Mouse (Mus musculus) midbrain, embryonic 15.5 days (tissue): ENCODE data around the gene Hectd1. TPM values are rescaled to one million over a fixed set of nuclear protein-coding genes. Genes with fewer than 3 reads are reported as not detected.

ENCODE experiments used
- ATAC-seq: fragments of 200-750 bp; cut with Nextera tagmentation; replicated peaks from 2 replicates; pipeline ENCODE4 v1.8.0; 2017; ENCODE audit warnings: moderate TSS enrichment
- H3K27ac ChIP-seq: fragments of 300-500 bp; sonication (generic); 2 replicates; pipeline ENCODE4 v1.5.1; 2015; ENCODE audit warnings: mild to moderate bottlenecking, inconsistent platforms
- H3K27me3 ChIP-seq: fragments of 300-500 bp; sonication (generic); replicated peaks from 2 replicates; pipeline ENCODE4 v1.6.1; 2015; ENCODE audit warnings: inconsistent platforms
- H3K36me3 ChIP-seq: fragments of 300-500 bp; sonication (generic); replicated peaks from 2 replicates; pipeline ENCODE4 v1.6.1; 2015; ENCODE audit warnings: inconsistent platforms
- H3K4me1 ChIP-seq: fragments of 300-500 bp; sonication (generic); 2 replicates; pipeline ENCODE4 v1.6.1; 2015; ENCODE audit warnings: inconsistent platforms
- H3K4me2 ChIP-seq: fragments of 300-500 bp; sonication (generic); 2 replicates; pipeline ENCODE4 v1.6.1; 2015; ENCODE audit warnings: inconsistent platforms, mild to moderate bottlenecking, moderate library complexity
- H3K4me3 ChIP-seq: fragments of 300-500 bp; sonication (generic); 2 replicates; pipeline ENCODE4 v1.5.1; 2015; ENCODE audit warnings: mild to moderate bottlenecking, inconsistent platforms
- H3K9ac ChIP-seq: fragments of 300-500 bp; sonication (generic); 2 replicates; pipeline ENCODE4 v1.6.1; 2015; ENCODE audit warnings: mild to moderate bottlenecking, inconsistent platforms
- H3K9me3 ChIP-seq: fragments of 300-500 bp; sonication (generic); 2 replicates; pipeline ENCODE4 v1.6.1; 2016; ENCODE audit warnings: inconsistent platforms
- WGBS: fragments of 180-500 bp; shearing (Covaris S2); methylation state at CpG from one replicate; pipeline ENCODE4 v1.1.7; 2015; ENCODE audit warnings: mixed read lengths; 5-methylcytosine and 5-hydroxymethylcytosine counted together
- polyA plus RNA-seq: library from polyadenylated mRNA; unstranded; fragments of >200 nt; fragmentation: Nextera tagmentation; extraction: Ambion mirVana; gene quantifications from 2 replicates; pipeline ENCODE4 v1.2.1, GENCODE M21; 2015

Gene Hectd1
- polyA plus RNA-seq, 1 experiment from 2014 or later = 40.8 TPM

DNA sequence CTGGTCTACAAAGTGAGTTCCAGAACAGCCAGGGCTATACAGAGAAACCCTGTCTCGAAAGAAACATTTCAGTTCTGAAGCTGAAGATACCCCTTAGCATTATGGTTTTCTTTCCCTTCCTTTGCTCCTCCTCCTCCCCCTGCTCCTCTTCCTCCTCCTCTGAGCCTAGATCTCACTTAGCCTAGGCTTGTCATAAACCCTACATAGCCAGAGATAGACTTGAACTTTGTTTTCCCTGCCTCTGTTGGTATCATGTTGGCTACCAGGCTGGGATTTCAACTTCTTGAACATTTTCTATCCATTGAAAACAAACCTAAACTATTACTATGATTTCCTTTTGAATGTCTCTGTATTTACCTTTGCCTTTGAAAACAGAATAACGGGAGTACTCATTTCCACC lies 26.5 kb upstream of the Hectd1 start:
- Histone ChIP-seq H3K27ac (no peak overlapping the region), H3K9me3 (no peaks in the 10 kb centered on the region), H3K4me1 (no peaks in the 10 kb centered on the region), H3K9ac (no peak overlapping the region), H3K4me2 (no peak overlapping the region), H3K36me3 (no peaks in the 10 kb centered on the region), H3K4me3 (no peak overlapping the region), H3K27me3 (no peaks in the 10 kb centered on the region)
- ATAC-seq = no peak
- WGBS = 85% methylated on average over 2 of the region's 2 CpGs

DNA sequence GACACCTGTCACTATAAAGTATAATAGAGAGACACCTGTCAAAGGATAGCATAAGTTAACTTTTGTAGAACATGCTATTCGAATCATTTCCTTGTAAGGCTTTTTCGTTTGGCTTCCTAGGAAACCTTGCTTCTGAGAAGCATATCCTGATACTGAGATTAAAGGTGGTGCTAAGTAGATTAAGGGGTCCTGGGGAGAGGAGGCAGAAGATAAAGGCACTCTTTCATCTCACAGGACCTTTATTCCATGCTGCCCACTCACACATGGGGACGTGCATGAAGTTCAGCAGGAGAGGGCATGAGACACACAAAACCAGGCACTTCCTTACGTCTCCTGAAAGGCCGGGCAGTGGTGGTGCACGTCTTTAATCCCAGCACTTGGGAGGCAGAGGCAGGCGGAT lies 26.1 kb upstream of the Hectd1 start:
- no peak overlapping the region for H3K4me2 ChIP-seq
- WGBS = 55% methylated on average over 7 of the region's 7 CpGs
- ATAC-seq = no peak

DNA sequence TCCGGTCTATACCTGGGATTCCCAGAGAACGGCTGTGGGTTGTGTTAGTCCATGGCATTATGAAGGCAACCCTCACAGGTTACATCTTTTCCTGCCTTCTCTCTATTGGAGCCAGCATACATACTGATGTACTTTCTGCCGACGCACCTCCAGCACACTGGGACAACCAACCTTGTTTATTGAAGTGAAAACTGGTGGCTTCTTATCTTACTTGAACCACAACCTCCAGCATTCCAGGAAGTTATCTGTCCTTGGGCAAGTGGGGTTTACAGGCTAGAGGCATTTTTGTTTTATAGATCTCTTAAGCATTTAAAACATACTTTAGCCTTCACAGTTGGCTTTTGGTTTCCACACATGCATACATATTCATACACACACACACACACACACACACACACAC lies 22.3 kb upstream of the Hectd1 start:
- WGBS = 95% methylated on average over 4 of the region's 4 CpGs
- ATAC-seq = no peak
- Histone ChIP-seq H3K9me3 (no peaks in the 10 kb centered on the region), H3K4me2 (no peak overlapping the region), H3K9ac (no peak overlapping the region), H3K36me3 (no peaks in the 10 kb centered on the region), H3K4me1 (no peaks in the 10 kb centered on the region), H3K4me3 (no peak overlapping the region), H3K27me3 (no peaks in the 10 kb centered on the region), H3K27ac (no peak overlapping the region)

More for the DNA sequence above, 26.1 kb upstream of the Hectd1 start:
- H3K9ac ChIP-seq = no peak overlapping the region
- H3K27ac ChIP-seq = no peak overlapping the region
- H3K4me1 ChIP-seq = no peaks in the 10 kb centered on the region
- no peaks in the 10 kb centered on the region for H3K27me3 ChIP-seq
- no peak overlapping the region for H3K4me3 ChIP-seq
- no peaks in the 10 kb centered on the region for H3K9me3 ChIP-seq
- H3K36me3 ChIP-seq = no peaks in the 10 kb centered on the region

DNA sequence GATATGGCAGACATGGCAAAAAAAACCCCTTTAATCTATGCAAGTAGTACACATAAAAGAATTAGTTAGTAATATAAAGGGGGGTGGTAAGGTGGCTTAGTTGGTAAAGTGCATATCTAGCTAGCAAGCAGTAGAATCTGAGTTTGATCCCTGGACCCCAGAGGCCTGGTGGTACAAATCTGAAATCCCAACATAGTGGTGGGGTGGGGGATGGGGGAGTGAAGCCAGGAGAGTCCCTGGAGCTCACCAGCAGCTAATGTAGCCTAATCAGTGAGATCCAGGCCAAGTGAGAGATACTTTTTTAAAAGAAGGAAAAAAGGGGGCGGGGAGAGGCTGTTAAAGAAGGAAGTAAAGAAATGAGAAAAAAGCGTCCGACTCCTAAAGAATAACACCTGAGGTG lies 21.8 kb upstream of the Hectd1 start:
- H3K27ac ChIP-seq = no peak overlapping the region

DNA sequence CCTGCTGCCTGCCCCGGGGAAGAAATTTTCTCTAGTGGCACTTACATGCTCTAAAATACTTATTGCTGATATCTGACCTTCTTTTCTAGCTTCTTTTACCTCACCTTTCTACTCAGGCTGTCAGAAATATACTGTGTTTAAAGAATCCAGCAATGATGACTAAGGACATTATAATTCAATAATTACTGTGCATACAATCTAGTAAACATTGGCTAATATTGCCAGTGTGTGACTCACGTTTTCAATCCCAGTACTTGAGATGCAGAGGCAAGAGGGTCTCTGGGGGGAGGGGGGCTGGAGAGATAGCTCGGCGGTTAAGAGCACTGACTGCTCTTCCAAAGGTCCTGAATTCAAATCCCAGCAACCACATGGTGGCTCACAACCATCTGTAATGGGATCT lies 21.0 kb upstream of the Hectd1 start:
- Histone ChIP-seq H3K27me3 (no peaks in the 10 kb centered on the region), H3K9ac (no peak overlapping the region), H3K36me3 (no peaks in the 10 kb centered on the region), H3K9me3 (no peaks in the 10 kb centered on the region), H3K4me3 (no peak overlapping the region), H3K27ac (no peak overlapping the region), H3K4me2 (no peak overlapping the region), H3K4me1 (no peaks in the 10 kb centered on the region)
- ATAC-seq = no peak
- WGBS = 87% methylated on average over 4 of the region's 4 CpGs

More for the DNA sequence above, 21.8 kb upstream of the Hectd1 start:
- H3K27me3 ChIP-seq = no peaks in the 10 kb centered on the region
- H3K36me3 ChIP-seq = no peaks in the 10 kb centered on the region
- H3K4me3 ChIP-seq = no peak overlapping the region
- no peak overlapping the region for H3K9ac ChIP-seq
- no peaks in the 10 kb centered on the region for H3K9me3 ChIP-seq
- H3K4me1 ChIP-seq = no peaks in the 10 kb centered on the region
- no peak overlapping the region for H3K4me2 ChIP-seq
- no peak for ATAC-seq
- 93% methylated on average over 3 of the region's 3 CpGs for WGBS

DNA sequence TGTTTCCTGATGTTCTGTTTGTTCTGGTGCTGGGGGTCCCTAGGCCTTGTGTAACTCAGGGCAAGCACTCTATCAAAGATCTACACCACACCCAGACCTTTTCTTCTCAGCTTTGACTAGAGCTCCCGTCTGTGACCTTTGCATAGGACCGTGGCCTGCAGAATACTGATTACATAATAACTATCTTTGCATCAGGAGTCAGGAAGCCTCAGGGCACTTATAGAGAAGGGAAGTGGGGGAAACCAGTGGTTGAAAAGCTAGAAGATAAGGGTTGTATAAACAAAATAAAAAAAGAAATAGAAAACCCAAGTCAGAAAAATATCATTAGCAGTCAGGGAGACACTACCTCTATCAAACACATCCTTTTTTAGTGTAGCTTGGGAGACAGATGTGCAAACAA lies 20.6 kb upstream of the Hectd1 start:
- Histone ChIP-seq H3K4me2 (no peak overlapping the region), H3K4me3 (no peak overlapping the region), H3K27ac (no peak overlapping the region), H3K9me3 (no peaks in the 10 kb centered on the region), H3K9ac (no peak overlapping the region), H3K4me1 (no peaks in the 10 kb centered on the region), H3K27me3 (no peaks in the 10 kb centered on the region), H3K36me3 (no peaks in the 10 kb centered on the region)
- WGBS = 86% methylated on average over 2 of the region's 2 CpGs
- no peak for ATAC-seq

DNA sequence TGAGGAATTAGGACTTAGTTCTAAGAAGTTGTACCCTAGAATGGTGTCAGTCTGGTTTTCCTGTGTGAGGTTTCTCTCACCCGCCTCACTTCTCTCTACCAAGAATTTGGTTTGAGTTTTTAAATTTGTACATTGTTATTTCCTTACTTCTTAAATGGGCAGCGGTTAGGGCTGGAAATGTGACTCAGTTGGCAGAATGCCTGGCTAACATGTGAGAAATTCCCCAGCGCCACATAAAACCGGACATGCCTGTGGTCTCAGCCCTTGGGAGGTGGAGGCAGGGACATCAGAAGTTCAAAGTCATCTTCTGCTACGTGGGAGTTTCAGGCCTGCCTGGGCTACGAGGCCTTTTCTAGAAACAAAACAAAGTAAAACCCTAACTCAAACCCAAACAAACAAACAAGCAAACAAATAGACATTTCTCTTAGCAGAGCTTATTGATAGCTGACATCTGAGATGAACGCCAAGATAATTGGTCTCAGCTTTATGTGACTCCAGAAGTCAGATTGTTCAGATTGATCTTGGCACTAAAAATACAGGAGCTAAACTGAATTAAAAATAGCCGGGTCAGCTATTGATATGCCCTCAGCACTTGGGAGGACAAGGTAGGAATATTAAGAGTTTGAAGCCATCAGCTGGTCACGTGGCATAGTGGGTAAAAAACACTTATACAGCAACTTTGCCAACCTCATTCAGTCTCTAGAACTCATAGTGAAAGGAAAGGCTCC lies 18.8 kb upstream of the Hectd1 start:
- H3K4me1 ChIP-seq = peaks cover 9% of the 10 kb centered on the region
- H3K27ac ChIP-seq = no peak overlapping the region
- 84% methylated on average over 9 of the region's 9 CpGs for WGBS
- no peak overlapping the region for H3K9ac ChIP-seq
- no peak for ATAC-seq
- H3K4me3 ChIP-seq = no peak overlapping the region
- no peaks in the 10 kb centered on the region for H3K27me3 ChIP-seq
- H3K36me3 ChIP-seq = no peaks in the 10 kb centered on the region
- H3K9me3 ChIP-seq = no peaks in the 10 kb centered on the region
- H3K4me2 ChIP-seq = no peak overlapping the region

DNA sequence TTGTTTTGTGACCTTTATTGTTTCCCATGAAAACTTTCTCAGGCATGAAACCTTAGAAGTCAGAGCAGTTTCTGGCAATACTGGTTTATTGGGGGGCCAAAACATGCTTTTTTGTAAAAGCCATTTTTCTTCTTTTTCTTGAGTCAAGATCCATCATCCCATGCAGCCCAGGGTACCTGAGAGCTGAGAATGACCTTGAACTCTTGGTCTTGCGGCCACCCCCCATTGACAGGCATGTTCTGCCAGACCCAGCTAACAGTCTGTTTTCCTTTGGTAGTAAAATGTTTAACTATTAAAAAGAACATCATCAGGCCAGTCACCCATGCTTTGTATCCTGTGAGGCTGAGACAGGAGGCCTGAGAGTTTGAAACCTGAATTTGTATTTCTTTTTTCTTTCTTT lies 15.9 kb upstream of the Hectd1 start:
- H3K27me3 ChIP-seq = no peaks in the 10 kb centered on the region
- H3K9ac ChIP-seq = no peak overlapping the region
- peaks cover 9% of the 10 kb centered on the region for H3K4me1 ChIP-seq
- H3K9me3 ChIP-seq = no peaks in the 10 kb centered on the region
- WGBS = 43% methylated on average over 1 of the region's 1 CpGs
- H3K4me2 ChIP-seq = peak overlapping the region; percentile 65
- H3K4me3 ChIP-seq = peak overlapping the region; percentile 49
- 0 out of 2 replicates have a peak, but pooled peaks have one; percentile 21 for ATAC-seq
- no peaks in the 10 kb centered on the region for H3K36me3 ChIP-seq
- no peak overlapping the region for H3K27ac ChIP-seq

DNA sequence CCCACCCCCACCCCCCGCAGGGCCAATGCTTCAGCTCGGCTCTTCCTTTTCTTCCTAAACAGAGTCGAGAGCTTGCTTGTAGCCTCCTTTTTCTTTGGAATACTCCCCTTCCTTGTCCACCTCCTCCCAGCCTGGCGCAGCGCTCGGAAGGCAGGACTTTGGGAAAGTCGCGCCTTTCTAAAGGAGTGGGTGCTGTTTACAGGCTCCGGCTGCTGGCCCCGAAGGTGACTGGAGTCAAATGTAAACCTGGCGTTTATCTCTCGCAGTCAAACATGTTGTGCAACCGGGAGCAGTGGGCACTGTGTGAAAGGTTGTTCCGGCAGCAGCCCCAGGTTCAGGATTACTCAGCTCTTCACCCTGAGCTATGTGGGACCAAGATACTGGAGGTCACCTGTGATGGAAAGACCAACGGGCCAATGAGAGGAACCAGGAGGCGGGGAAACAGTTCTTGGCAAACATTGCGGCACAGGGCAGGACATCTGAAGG lies 15.5 kb upstream of the Hectd1 start:
- ATAC-seq = peak; percentile 96
- Histone ChIP-seq H3K9me3 (no peaks in the 10 kb centered on the region), H3K4me2 (peak overlapping the region; percentile 65), H3K27ac (peak overlapping the region; percentile 36; the same call in 1 of the 2 replicates), H3K9ac (peak overlapping the region; percentile 43), H3K4me1 (peaks cover 9% of the 10 kb centered on the region), H3K36me3 (no peaks in the 10 kb centered on the region), H3K27me3 (no peaks in the 10 kb centered on the region), H3K4me3 (peak overlapping the region; percentile 49)
- WGBS = under 1% methylated on average over 17 of the region's 17 CpGs

DNA sequence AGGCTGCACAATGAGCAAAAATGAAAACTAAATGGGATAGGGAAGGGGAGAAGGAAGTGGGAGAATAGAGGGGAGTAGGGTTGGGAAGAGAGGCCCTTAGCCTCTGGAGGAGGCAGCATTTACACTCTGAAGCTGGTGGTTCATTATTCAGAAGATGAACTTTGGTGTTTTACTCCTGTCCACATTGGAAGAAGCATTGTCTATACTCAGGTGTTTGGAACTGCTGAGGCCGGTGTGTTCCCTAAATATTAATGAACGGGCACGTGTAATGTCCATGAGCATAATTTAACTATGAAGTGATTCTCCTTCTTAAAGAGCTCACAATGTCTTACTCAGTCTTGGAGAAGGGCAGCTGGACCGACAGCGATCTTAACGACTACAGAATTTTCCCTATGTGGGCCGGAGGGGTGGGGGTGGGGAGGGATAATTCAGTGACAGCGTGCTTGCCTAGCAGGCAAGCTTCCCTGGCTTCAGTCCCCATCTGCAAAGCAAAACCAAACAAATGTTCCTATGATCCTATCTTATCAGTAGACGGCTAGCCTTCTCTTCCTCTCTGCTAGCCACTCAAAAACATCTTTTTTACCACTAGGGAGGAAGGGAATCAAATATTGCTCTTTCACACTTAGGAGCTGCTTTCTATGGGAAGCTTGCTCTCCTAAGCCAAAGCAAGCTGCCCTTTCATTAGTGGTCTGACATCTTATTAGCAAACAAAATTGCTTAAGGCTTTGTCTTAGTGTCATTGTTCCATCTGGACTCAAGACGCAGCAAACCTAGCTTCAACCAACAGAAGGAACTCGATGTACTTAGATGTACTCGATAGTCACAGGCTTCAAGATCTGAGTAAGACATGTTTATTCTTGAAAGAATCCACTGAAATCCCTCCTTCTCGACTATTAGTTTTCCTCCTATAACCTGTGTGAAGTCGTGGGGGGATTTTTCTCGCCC lies 14.5 kb upstream of the Hectd1 start:
- 0 out of 2 replicates have a peak overlapping the region, but pooled peaks have one; percentile 36 for H3K27ac ChIP-seq

DNA sequence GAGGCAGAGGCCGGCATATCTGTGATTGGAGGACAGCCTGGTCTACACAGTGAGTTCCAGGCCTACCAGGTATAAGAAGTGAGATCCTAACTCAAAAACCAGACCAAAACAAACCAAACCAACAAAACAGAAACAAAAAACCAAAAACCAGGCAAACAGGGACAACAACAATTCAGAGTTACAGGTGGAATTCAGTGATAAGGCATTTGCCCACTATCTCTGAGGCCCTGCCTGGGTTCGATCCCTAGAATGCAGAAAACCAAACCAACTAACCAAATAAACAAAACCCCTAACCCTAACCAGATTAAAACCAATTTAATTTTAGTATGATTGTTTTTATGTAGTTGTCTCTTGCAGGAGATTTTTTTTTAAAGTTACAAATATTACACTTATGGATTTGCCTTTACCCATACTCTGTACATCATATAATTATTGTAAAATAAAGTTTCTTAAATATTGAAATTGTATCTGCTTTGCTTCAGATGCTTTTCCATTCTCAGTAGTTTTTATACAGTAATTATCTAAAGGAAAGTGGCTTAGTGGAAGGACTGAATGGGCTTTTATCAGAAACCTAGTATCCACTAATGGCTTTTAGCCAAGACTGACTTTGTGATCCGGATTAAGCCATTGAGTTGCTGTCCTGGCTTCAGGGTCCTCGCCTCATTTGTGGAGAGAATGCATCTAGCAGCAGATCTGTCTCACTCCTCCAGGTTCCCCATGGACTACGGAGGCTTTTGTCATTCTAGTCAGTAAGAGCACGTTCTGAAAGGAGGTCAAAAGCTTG lies 12.9 kb upstream of the Hectd1 start:
- Histone ChIP-seq H3K9me3 (no peaks in the 10 kb centered on the region), H3K4me2 (no peak overlapping the region), H3K27ac (no peak overlapping the region), H3K4me1 (peaks cover 9% of the 10 kb centered on the region), H3K9ac (no peak overlapping the region), H3K36me3 (no peaks in the 10 kb centered on the region), H3K27me3 (no peaks in the 10 kb centered on the region), H3K4me3 (no peak overlapping the region)
- WGBS = 38% methylated on average over 6 of the region's 6 CpGs
- no peak for ATAC-seq

More for the DNA sequence above, 14.5 kb upstream of the Hectd1 start:
- H3K36me3 ChIP-seq = no peaks in the 10 kb centered on the region
- H3K4me2 ChIP-seq = peak overlapping the region; percentile 65
- ATAC-seq = 0 out of 2 replicates have a peak, but pooled peaks have one; percentile 3
- peaks cover 9% of the 10 kb centered on the region for H3K4me1 ChIP-seq
- peak overlapping the region; percentile 43 for H3K9ac ChIP-seq
- peak overlapping the region; percentile 49 for H3K4me3 ChIP-seq
- H3K27me3 ChIP-seq = no peaks in the 10 kb centered on the region
- WGBS = 26% methylated on average over 15 of the region's 15 CpGs
- H3K9me3 ChIP-seq = no peaks in the 10 kb centered on the region

DNA sequence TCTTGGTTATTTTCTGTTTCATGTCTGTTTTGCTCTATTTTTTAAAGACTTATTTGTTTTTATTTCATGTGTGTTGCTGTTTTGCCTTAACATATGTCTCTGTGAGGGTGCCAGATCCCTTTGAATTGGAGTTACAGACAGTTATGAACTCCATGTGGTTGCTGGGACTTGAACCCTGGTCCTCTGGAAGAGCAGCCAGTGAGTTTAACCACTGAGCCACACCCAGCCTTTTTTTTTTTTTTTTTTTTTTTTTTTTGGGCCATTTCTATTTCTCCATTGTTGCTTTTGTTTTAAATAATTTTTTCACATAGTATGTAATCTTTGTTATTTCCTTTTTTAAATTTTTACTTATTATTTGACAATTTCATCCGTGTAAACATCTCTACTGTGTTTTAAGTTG lies 10.5 kb upstream of the Hectd1 start:
- Histone ChIP-seq H3K4me3 (no peak overlapping the region), H3K4me2 (no peak overlapping the region), H3K27me3 (no peaks in the 10 kb centered on the region), H3K9ac (no peak overlapping the region), H3K27ac (no peak overlapping the region), H3K9me3 (no peaks in the 10 kb centered on the region), H3K4me1 (peaks cover 9% of the 10 kb centered on the region), H3K36me3 (no peaks in the 10 kb centered on the region)
- 95% methylated on average over 1 of the region's 1 CpGs for WGBS
- no peak for ATAC-seq
